Mouse (Mus musculus) forebrain, embryonic 11.5 days (tissue): Measurements from ENCODE around the gene Ldb2. TPM values are rescaled to one million over a fixed set of nuclear protein-coding genes. Genes with fewer than 3 reads are reported as not detected.

Experiments
- ATAC-seq: fragments of 200-750 bp; cut with Nextera tagmentation; replicated peaks from 2 replicates; pipeline ENCODE4 v1.8.0; 2017; ENCODE audit warnings: moderate TSS enrichment; ENCODE audit not compliant: low FRiP score
- DNase-seq: peaks from one replicate; pipeline ENCODE4 v3.0.0-alpha.2; 2017; ENCODE audit warnings: low spot score
- H3K27ac ChIP-seq: fragments of 300-500 bp; sonication (generic); 2 replicates; pipeline ENCODE4 v1.5.1; 2014; ENCODE audit warnings: low read depth, low read length
- H3K27me3 ChIP-seq: fragments of 300-500 bp; sonication (generic); 2 replicates; pipeline ENCODE4 v1.6.1; 2014; ENCODE audit warnings: mild to moderate bottlenecking, low read length, mixed read lengths; ENCODE audit not compliant: control insufficient read depth, insufficient read depth
- H3K36me3 ChIP-seq: fragments of 300-500 bp; sonication (generic); 2 replicates; pipeline ENCODE4 v1.6.1; 2014; ENCODE audit warnings: mild to moderate bottlenecking, low read length, moderate library complexity, mixed read lengths; ENCODE audit not compliant: control insufficient read depth, insufficient read depth
- H3K4me1 ChIP-seq: fragments of 300-500 bp; sonication (generic); replicated peaks from 2 replicates; pipeline ENCODE4 v1.6.1; 2014; ENCODE audit warnings: low read length, mixed read lengths; ENCODE audit not compliant: control insufficient read depth, insufficient read depth
- H3K4me2 ChIP-seq: fragments of 300-500 bp; sonication (generic); 2 replicates; pipeline ENCODE4 v1.6.1; 2014; ENCODE audit warnings: low read depth, mild to moderate bottlenecking, low read length, moderate library complexity, mixed read lengths; ENCODE audit not compliant: severe bottlenecking
- H3K4me3 ChIP-seq: fragments of 300-500 bp; sonication (generic); 2 replicates; pipeline ENCODE4 v1.5.1; 2014; ENCODE audit warnings: low read depth, low read length
- H3K9ac ChIP-seq: fragments of 300-500 bp; sonication (generic); 2 replicates; pipeline ENCODE4 v1.6.1; 2014; ENCODE audit warnings: low read length
- H3K9me3 ChIP-seq: fragments of 300-500 bp; sonication (generic); 2 replicates; pipeline ENCODE4 v1.6.1; 2016; ENCODE audit warnings: low read length, mixed read lengths; ENCODE audit not compliant: control insufficient read depth
- WGBS: fragments of 180-500 bp; shearing (Covaris S2); extraction: QIAGEN DNeasy Blood & Tissue Kit; methylation state at CpG from one replicate; pipeline ENCODE4 v1.1.7; 2014; 5-methylcytosine and 5-hydroxymethylcytosine counted together
- polyA plus RNA-seq: library from polyadenylated mRNA; unstranded; fragments of >200 nt; fragmentation: Nextera tagmentation; extraction: Ambion mirVana; gene quantifications from 2 replicates; pipeline ENCODE4 v1.2.1, GENCODE M21; 2014

Ldb2 gene
- polyA plus RNA-seq, 1 experiment from 2014 or later = 17.9 TPM

DNA sequence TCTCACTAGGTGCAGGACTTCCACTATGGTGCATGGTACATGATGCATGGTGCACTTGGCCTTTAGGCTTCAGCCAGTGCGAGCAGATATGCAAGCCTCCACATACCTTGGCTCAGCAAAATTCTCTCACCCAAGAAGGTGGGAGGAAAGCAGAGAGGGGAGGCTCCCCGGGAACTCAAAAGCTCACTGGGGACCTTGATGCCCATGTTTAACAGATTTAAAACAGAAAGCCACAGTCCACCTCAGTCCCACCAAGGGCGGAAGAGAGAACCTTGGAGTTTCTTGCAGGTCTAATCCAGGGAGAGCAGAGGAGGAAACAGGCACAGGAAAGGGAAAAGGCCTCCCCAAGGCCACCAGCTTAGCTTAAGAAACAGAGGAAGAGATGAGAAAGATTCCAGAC lies 14.9 kb downstream of the Ldb2 start:
- H3K9ac ChIP-seq = no peak overlapping the region
- no peaks in the 10 kb centered on the region for H3K27me3 ChIP-seq
- ATAC-seq (no peak), DNase-seq (no peak)
- H3K9me3 ChIP-seq = no peaks in the 10 kb centered on the region
- H3K36me3 ChIP-seq = no peaks in the 10 kb centered on the region
- H3K4me2 ChIP-seq = no peak overlapping the region
- WGBS = 80% methylated on average over 3 of the region's 3 CpGs
- H3K4me3 ChIP-seq = no peak overlapping the region
- H3K4me1 ChIP-seq = no peaks in the 10 kb centered on the region
- no peak overlapping the region for H3K27ac ChIP-seq

- Histone ChIP-seq H3K36me3 (no peaks in the 10 kb centered on the region), H3K27me3 (no peaks in the 10 kb centered on the region), H3K27ac (no peak overlapping the region), H3K9ac (no peak overlapping the region), H3K4me3 (no peak overlapping the region), H3K4me2 (no peak overlapping the region), H3K9me3 (no peaks in the 10 kb centered on the region), H3K4me1 (no peaks in the 10 kb centered on the region)
- WGBS = 87% methylated on average over 4 of the region's 4 CpGs
- no peak for DNase-seq
- ATAC-seq = no peak
Observed at GRCm38 (mm10) chr5:44779340-44779739, 20.1 kb downstream of the Ldb2 start.

DNA sequence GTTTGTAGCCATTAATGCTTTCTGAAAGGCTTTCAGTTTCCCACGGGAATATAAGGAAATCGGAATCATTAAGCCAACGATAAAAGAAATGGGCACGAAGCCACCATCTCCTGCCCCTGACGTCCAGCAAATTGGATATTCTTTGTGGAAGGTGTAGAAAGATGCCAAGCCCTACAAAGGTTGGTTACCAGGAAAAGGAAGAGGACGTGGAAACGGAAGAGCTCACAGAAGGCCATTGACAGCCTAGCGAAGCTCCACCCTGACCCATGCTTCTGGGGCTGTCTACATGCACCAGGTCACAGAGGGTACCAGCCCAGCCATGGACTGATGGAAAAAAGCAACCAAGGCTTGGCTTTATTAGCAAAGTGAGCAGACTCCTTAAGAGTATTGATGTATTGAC lies 31.0 kb downstream of the Ldb2 start:
- Histone ChIP-seq H3K9me3 (no peaks in the 10 kb centered on the region), H3K9ac (no peak overlapping the region), H3K4me1 (no peaks in the 10 kb centered on the region), H3K4me3 (no peak overlapping the region), H3K27me3 (no peaks in the 10 kb centered on the region), H3K27ac (no peak overlapping the region), H3K36me3 (no peaks in the 10 kb centered on the region), H3K4me2 (no peak overlapping the region)
- DNase-seq = no peak
- 94% methylated on average over 8 of the region's 8 CpGs for WGBS
- no peak for ATAC-seq

DNA sequence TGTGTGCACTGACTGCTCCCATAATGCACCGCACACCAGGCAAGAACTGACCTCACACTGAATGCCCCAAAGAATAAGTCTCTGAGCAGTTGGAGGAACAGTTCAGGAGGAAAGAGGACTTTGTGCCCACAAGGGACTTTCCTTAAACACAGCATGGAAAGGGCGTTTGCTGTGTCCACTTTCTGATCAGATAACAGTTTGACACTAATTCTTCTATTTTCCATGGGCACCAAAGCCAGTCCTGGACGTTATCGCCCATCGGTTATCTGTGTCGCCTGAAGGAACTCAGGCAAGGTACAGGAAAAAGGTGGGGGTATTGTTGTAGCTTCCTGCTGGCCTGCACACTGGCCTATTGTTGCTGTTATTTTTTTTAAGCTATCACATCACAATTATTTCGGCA lies 34.6 kb downstream of the Ldb2 start:
- H3K4me1 ChIP-seq = no peaks in the 10 kb centered on the region
- H3K27ac ChIP-seq = no peak overlapping the region
- no peak overlapping the region for H3K4me3 ChIP-seq
- H3K27me3 ChIP-seq = no peaks in the 10 kb centered on the region
- no peaks in the 10 kb centered on the region for H3K9me3 ChIP-seq
- DNase-seq (no peak), ATAC-seq (no peak)
- no peak overlapping the region for H3K9ac ChIP-seq
- 90% methylated on average over 7 of the region's 7 CpGs for WGBS
- no peak overlapping the region for H3K4me2 ChIP-seq
- no peaks in the 10 kb centered on the region for H3K36me3 ChIP-seq

GRCm38 (mm10) chr5:44759178-44759577 lies 40.3 kb downstream of the Ldb2 start:
- Histone ChIP-seq H3K27ac (no peak overlapping the region), H3K9me3 (no peaks in the 10 kb centered on the region), H3K36me3 (no peaks in the 10 kb centered on the region), H3K4me1 (no peaks in the 10 kb centered on the region), H3K9ac (no peak overlapping the region), H3K4me2 (no peak overlapping the region), H3K4me3 (no peak overlapping the region), H3K27me3 (no peaks in the 10 kb centered on the region)
- 83% methylated on average over 4 of the region's 4 CpGs for WGBS
- DNase-seq (no peak), ATAC-seq (no peak)

DNA sequence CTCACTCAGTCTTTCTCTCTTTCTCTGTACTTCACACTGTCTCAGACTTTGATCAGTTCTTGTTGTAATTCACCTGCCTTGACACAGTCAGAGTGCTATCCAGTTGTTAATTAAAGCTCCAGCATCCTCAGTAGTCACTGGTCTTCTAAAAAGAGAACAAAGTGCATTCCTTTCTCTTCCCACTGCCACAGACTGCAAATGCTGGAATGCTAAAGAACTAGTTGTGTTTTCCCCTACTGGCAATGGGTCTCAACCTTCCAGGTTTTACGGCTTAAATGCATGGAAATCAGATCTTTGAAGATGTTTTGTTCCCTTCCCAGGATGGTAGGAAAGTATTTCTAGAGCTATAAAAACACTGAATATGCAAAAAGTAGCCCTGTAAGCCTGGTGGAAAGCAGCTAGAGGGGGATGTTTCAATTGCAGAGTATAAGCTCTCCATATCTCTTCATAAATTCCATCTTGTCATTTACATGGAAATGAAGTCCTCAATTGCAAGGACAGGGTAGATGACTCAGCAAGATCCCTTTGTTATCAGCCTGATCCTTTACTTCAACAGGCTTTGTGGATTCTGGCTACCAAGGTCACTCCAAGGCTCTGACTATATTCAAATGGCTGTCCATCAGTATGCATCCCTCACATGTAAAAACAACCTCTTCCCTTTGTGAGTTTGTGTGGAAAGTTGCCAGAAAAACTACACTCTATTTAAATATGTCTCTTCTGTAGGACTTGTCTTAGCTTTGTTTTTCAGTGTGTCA lies 45.1 kb downstream of the Ldb2 start:
- WGBS = 59% methylated on average over 1 of the region's 1 CpGs
- H3K27ac ChIP-seq = no peak overlapping the region

GRCm38 (mm10) chr5:44745706-44746105 lies 53.8 kb downstream of the Ldb2 start:
- DNase-seq (no peak), ATAC-seq (no peak)
- Histone ChIP-seq H3K36me3 (no peaks in the 10 kb centered on the region), H3K4me1 (no peaks in the 10 kb centered on the region), H3K9ac (no peak overlapping the region), H3K27ac (no peak overlapping the region), H3K4me2 (no peak overlapping the region), H3K4me3 (no peak overlapping the region), H3K27me3 (no peaks in the 10 kb centered on the region), H3K9me3 (no peaks in the 10 kb centered on the region)
- 80% methylated on average over 1 of the region's 1 CpGs for WGBS

More for the DNA sequence above, 45.1 kb downstream of the Ldb2 start:
- no peak overlapping the region for H3K4me2 ChIP-seq
- ATAC-seq = no peak
- no peak overlapping the region for H3K4me3 ChIP-seq
- H3K36me3 ChIP-seq = no peaks in the 10 kb centered on the region
- no peaks in the 10 kb centered on the region for H3K9me3 ChIP-seq
- H3K4me1 ChIP-seq = no peaks in the 10 kb centered on the region
- no peaks in the 10 kb centered on the region for H3K27me3 ChIP-seq
- H3K9ac ChIP-seq = no peak overlapping the region
- no peak for DNase-seq

GRCm38 (mm10) chr5:44736366-44736765 lies 63.1 kb downstream of the Ldb2 start:
- no peak for DNase-seq
- WGBS = 98% methylated on average over 3 of the region's 3 CpGs

GRCm38 (mm10) chr5:44734131-44734723 lies 65.3 kb downstream of the Ldb2 start:
- Histone ChIP-seq H3K27ac (no peak overlapping the region), H3K9me3 (no peaks in the 10 kb centered on the region), H3K27me3 (no peaks in the 10 kb centered on the region), H3K4me2 (no peak overlapping the region), H3K9ac (no peak overlapping the region), H3K4me3 (no peak overlapping the region), H3K36me3 (no peaks in the 10 kb centered on the region), H3K4me1 (no peaks in the 10 kb centered on the region)
- no peak for ATAC-seq
- DNase-seq = no peak
- WGBS = 98% methylated on average over 3 of the region's 3 CpGs

More at GRCm38 (mm10) chr5:44736366-44736765, 63.1 kb downstream of the Ldb2 start:
- Histone ChIP-seq H3K36me3 (no peaks in the 10 kb centered on the region), H3K27ac (no peak overlapping the region), H3K9ac (no peak overlapping the region), H3K4me2 (no peak overlapping the region), H3K9me3 (no peaks in the 10 kb centered on the region), H3K27me3 (no peaks in the 10 kb centered on the region), H3K4me3 (no peak overlapping the region), H3K4me1 (no peaks in the 10 kb centered on the region)
- ATAC-seq = no peak
